Mouse (Mus musculus): ENCODE data around the gene Mpped2. TPM values are rescaled to one million over a fixed set of nuclear protein-coding genes. Genes with fewer than 3 reads are reported as not detected.

Gene Mpped2
- polyA plus RNA-seq, 1 experiment: 0.73 TPM

DNA sequence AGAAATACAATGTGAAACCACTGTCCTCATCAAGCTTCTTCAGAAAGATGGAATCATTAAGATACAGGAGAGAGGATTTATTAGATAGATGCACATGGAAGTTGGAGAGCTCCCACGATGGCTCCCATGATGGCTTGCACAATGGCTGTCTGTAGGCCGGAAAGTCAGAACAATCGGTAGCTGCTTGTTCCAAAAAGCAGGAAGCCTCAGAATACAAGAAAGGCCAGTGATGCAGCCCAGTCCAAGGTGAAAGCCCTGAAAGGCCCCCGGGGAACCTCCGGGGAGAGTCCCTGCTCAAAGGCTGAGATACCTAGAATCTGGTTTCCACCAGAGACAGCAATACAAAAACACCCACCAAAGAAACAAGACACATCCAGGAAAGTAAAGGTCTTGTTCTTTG lies 195.1 kb downstream of the Mpped2 start:
- WGBS: 92% methylated on average over 5 of the region's 5 CpGs
- DNase-seq (ENCODE audit: low read depth, low spot score): no peak

DNA sequence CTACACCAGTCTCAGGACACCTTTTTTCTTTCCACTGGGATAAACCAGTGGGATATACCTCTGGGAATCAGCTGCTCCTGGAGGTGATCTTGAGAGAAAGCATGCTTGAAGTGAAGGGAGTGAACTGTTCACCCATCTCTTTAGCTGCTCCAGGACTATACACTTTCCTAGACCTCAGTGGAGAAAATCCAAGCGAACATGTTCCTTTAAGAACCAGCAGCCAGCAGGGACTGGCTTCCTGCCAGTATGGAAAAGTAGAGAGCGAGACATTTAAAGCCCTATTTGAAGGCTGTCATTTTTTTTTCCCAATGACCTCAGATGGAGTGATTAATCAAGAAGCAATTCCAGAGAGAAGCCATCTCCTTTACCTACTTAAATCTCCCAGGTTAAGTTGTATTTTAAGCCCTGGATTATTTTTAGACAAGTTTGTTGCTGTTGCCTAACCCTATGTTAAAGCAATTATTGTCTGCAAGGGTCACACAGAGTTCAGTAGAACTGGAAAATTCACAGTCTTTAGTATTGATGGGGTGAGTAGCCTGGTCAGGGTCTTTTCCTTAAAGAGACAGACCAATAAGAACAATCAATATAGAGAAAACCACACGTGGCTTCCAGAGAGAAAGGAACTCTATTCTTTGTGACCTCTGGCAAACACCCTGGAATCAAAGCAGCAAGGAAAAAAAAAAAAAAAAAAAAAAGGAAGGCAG lies 196.4 kb downstream of the Mpped2 start:
- WGBS: 10% methylated on average over 3 of the region's 3 CpGs
- no peak for DNase-seq (ENCODE audit: low read depth, low spot score)

DNA sequence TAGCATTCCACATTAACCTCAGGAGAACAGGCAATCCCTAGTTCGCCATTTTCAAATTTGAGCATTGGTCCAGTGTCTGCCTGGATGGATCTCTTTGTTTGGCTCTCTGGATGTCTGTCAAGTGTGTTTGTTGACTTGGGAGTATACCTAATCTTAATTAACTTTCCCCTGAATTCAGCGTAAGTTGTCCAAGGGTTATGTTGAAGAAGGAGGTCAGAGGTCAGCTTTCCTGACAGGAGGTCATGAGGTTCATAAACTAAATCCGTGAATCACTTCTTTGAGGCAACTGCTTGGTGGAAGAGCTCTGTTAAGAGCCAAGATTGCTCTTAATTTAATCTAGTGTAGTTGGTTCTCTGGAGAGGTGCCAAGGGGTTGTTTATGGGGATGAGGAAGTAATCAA lies 200.3 kb downstream of the Mpped2 start:
- no peak for DNase-seq (ENCODE audit: low read depth, low spot score)
- 43% methylated on average over 3 of the region's 3 CpGs for WGBS

DNA sequence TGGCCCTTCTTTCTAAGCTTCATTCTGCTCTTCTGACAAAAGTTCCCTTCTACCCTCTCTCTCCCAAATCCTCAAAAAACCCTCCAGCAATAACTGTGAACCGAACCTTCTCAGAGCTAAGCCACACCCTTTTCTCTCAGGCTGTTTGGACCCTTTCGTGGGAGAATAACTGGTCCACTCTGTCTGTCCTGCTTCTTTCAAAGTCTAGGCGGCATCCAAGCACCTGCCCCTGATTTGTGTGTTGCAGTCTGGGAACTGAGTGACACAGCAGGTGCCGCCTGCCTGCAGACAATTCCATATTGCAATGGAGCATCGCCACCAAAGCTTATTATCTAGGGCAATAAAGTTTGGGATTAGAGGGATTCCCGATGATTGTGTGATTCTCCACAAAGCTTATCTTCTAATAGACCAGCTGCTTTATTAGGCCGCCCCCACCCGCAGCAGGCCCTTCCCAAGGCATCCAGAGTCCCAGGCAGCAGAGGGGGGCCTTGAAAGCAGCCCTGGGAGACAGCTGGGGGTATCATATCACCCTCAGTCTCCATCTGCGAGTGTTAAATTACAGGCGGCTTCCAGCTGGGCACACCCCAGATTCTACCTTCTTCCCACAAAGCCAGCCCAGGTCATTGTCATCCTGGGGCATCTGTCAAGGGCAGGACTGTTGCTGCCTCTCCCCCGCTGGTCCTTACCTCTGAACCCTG lies 202.4 kb downstream of the Mpped2 start:
- 38% methylated on average over 11 of the region's 11 CpGs for WGBS
- DNase-seq (ENCODE audit: low read depth, low spot score): no peak

DNA sequence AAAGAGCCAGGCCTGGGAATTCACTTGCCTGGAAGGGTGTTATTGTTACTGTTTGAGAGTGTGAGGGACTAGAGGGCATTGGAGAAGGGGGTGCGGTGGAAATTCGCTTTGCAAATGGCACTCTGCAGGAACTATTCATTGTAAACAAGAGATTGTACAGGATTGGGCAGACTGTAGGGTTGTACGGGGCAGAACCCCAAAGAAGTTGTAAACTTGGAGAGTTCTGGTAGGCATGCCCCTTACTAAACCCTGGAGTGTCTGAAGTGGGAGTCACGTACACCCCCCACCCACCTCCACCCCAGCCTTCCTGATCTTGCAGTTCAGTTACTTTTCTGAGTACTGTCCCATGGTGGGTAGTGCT lies 202.9 kb downstream of the Mpped2 start:
- no peak for DNase-seq (ENCODE audit: low read depth, low spot score)
- 54% methylated on average over 4 of the region's 4 CpGs for WGBS

DNA sequence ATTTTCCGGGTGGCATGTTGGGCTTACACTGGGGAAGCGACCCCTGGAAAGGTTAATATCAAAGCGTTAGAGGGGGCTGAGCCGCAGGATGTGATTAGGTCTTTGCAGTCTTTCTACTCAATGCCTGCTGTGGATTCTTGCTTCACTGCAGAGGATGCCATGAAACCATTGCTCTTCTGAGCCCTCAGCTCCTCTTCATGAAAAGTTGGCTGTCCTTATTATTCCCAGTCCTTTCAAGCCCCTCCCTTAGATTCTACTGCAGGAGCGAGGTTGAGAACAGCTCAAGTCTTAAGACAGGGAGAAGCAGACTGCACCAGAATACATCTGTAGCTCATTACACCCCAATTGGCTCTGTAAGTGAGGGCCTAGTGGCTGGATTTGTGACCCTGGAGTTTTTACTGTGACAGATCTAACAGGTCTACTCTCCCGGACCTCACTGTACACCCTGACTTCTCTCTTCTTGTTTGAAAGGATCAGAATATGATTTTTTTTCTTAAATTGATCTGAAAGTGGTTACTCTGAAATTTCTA lies 218.9 kb downstream of the Mpped2 start:
- 83% methylated on average over 6 of the region's 6 CpGs for WGBS

More for the DNA sequence above, 218.9 kb downstream of the Mpped2 start:
- DNase-seq (ENCODE audit: low read depth, low spot score): no peak

All from large intestine, adult 2 months (tissue).